Mouse (Mus musculus): Measurements from ENCODE around the gene Usp33. TPM values are rescaled to one million over a fixed set of nuclear protein-coding genes. Genes with fewer than 3 reads are reported as not detected.
A peak's percentile ranks its signal among the peaks of the same experiment; 100 is the strongest.

Usp33 gene
- polyA plus RNA-seq, 1 experiment from 2014 or later: 51.1 TPM

DNA sequence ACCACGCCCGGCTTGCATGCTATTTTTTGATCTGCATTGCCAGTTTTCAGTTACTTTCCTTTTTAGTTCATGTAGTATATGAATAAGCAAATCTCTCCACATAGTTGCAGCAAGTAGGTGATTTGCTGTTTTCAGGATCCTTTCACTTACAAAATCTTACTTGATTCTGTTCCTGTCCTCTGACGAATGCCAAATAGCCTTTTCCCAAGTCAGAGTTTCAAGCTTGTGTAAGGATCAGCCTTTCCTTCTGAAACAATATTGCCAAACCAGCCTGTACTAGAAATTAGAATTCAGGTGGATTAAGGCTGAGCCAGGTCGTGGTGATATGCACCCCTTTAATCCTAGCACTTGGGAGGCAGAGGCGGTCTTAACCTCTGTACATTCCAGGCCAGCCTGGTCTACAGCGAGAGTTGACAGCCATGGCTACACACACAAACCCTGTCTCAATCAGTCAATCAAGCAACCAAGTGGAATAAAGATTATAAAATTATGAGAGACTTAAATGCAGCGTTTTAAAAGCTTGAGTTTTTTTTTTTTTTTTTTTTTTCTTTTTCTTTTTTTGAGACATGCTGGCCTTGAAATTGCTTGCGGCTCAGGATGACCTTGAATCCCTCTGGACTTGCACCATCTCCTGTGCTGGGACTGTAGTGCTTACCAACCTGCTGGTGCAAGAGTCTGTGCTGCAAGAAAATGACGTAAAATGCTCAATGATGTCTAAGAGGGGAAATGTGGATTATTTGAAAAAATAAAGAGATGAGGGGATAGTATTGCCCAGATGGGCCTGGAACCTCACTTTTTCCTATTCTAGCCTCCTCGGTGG is 1.9 kb downstream of the Usp33 start:
- H3K27me3 ChIP-seq (replicated peaks): no peaks in the 10 kb centered on the region
- no peak overlapping the region for H3K9ac ChIP-seq
- peaks cover 24% of the 10 kb centered on the region for H3K4me1 ChIP-seq (replicated peaks)
- H3K27ac ChIP-seq: no peak overlapping the region
- H3K4me2 ChIP-seq (replicated peaks): no peak overlapping the region
- WGBS: 85% methylated on average over 10 of the region's 10 CpGs
- no peak overlapping the region for H3K4me3 ChIP-seq (replicated peaks)
- H3K36me3 ChIP-seq: no peaks in the 10 kb centered on the region
- no peaks in the 10 kb centered on the region for H3K9me3 ChIP-seq
- no peak for ATAC-seq

DNA sequence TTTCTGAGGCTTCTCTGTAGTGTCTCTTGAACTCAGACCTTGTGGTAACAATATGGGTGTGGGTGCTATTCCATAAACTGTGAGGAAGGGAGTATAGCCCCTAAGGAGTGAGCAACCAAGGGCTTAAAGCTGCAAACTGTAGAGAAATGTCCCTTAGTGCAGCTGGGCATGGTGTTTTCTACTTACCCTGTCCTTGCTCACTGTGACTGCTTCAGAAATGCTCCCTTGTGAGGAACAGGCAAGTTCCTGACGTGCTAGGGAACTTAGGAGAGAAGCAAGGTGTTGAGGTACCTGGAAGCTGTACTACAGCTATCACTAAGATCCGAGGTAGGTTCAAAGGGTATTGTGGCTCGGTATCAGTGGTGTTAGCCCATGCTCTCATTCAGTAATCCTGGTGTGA is 4.2 kb downstream of the Usp33 start:
- 50% methylated on average over 3 of the region's 3 CpGs for WGBS
- Histone ChIP-seq H3K4me1 (replicated peaks) (peaks cover 28% of the 10 kb centered on the region), H3K4me2 (replicated peaks) (peak overlapping the region; percentile 16), H3K27ac (peak overlapping the region; percentile 38; the same call in 1 of the 2 replicates), H3K9me3 (no peaks in the 10 kb centered on the region), H3K27me3 (replicated peaks) (no peaks in the 10 kb centered on the region), H3K36me3 (no peaks in the 10 kb centered on the region), H3K4me3 (replicated peaks) (no peak overlapping the region), H3K9ac (no peak overlapping the region)
- 0 out of 2 replicates have a peak, but pooled peaks have one; percentile 7 for ATAC-seq

DNA sequence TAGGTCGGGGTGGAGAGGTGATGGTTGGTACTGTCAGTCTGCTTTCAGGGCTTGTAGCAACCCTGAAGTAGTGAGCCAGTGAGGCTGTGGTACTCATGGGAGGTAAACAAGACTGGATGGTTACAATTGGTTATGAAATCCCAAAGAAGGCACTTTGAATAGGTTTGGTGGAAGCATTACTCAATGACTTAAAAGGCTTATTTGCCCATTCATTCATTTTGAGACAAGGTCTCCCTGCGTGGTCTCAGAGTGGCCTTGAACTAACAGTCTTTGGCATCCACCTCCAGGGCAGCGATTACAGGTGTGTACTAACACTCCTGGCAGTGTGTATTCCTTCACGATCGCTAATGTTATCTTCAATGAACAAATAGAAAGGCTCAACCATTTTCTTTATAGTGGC is 4.7 kb downstream of the Usp33 start:
- Histone ChIP-seq H3K4me3 (replicated peaks) (no peak overlapping the region), H3K9me3 (no peaks in the 10 kb centered on the region), H3K36me3 (no peaks in the 10 kb centered on the region), H3K4me2 (replicated peaks) (peak overlapping the region; percentile 16), H3K27ac (peak overlapping the region; percentile 38), H3K27me3 (replicated peaks) (no peaks in the 10 kb centered on the region), H3K4me1 (replicated peaks) (peaks cover 30% of the 10 kb centered on the region), H3K9ac (no peak overlapping the region)
- WGBS: 52% methylated on average over 5 of the region's 5 CpGs
- no peak for ATAC-seq

DNA sequence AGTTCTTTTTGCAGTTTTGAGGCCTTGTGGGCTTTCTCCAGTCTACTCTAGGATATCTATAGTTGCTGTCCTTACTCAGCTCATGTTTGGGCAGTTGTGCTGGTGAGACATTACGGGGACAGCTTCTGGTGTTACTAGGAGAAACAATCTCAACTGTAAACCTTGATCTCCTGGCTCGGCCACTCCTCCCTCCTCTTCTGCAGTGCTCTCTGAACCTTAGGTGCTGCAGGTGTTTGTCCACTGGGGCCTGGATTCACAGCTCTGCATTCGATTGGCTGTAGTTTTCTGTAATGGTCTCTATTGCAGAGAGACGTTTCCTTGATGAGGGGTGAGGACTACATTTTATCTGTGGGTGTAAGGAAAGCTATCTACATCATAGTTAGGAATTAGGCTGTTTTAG is 6.0 kb downstream of the Usp33 start:
- H3K9ac ChIP-seq: no peak overlapping the region
- WGBS: 51% methylated on average over 4 of the region's 4 CpGs
- no peak overlapping the region for H3K4me3 ChIP-seq (replicated peaks)
- H3K27me3 ChIP-seq (replicated peaks): no peaks in the 10 kb centered on the region
- peak; percentile 79 for ATAC-seq
- peaks cover 29% of the 10 kb centered on the region for H3K4me1 ChIP-seq (replicated peaks)
- peak overlapping the region; percentile 55 for H3K27ac ChIP-seq
- H3K36me3 ChIP-seq: no peaks in the 10 kb centered on the region
- no peaks in the 10 kb centered on the region for H3K9me3 ChIP-seq
- no peak overlapping the region for H3K4me2 ChIP-seq (replicated peaks)

DNA sequence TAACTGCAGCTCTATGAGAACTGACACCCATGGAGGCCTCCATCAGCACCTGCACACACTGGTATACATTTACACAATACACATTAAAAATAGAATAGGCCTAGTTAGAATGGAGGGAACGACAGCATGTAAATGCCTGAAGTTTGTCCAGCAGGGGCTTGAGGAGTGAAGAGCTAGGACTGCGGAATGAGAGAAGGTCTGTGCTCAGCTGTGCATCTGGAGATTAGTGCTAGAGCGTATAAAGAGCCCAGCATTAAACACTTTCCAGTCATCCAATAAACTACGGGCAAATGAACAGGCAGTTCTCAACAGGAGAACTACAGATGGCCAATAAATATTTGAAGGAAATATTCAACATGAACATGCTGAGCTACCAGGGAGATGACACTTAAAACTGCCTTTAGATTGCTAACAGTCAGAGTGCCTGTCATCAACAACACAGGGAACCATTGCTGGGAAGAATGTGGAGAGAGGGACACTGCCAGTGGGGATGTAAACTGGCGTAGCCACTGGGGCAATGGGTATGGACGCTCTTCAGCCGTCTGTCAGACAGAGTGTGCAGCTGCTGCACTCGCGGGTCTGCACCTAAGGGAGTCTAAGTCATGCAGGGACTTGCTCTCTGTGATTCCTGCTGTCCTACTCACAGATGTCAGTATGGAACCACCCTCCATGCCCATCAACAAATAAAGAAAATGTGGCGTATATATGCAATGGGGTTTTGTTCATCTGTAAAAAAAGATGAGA is 7.3 kb downstream of the Usp33 start:
- no peaks in the 10 kb centered on the region for H3K36me3 ChIP-seq
- 71% methylated on average over 10 of the region's 10 CpGs for WGBS
- H3K27ac ChIP-seq: peak overlapping the region; percentile 25; the same call in 1 of the 2 replicates
- H3K27me3 ChIP-seq (replicated peaks): no peaks in the 10 kb centered on the region
- ATAC-seq: no peak
- no peaks in the 10 kb centered on the region for H3K9me3 ChIP-seq
- peaks cover 28% of the 10 kb centered on the region for H3K4me1 ChIP-seq (replicated peaks)
- H3K4me2 ChIP-seq (replicated peaks): no peak overlapping the region
- no peak overlapping the region for H3K9ac ChIP-seq
- no peak overlapping the region for H3K4me3 ChIP-seq (replicated peaks)

DNA sequence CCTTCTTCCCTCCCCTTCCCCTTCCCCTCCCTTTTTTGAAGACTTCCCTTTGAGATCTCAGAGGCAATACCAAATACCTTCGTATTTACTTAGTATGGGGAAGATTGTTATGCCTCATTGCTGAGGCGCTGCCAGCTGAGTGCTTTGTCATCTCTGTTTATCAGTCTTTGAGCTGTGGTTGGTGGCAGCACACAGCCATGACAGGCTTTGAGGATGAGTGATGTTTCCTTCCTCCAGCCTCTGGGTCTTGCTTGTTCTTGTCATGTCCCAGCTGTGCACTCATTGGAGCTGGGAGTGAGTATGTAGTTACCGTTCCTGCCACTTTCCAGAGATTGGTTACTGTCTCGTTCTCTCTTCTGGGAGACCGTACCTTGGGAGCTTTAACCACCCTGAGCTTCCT is 9.1 kb downstream of the Usp33 start:
- Histone ChIP-seq H3K36me3 (peaks cover 6% of the 10 kb centered on the region; the same call in 1 of the 2 replicates), H3K4me2 (replicated peaks) (no peak overlapping the region), H3K27ac (no peak overlapping the region), H3K27me3 (replicated peaks) (no peaks in the 10 kb centered on the region), H3K9me3 (no peaks in the 10 kb centered on the region), H3K9ac (no peak overlapping the region), H3K4me1 (replicated peaks) (peaks cover 20% of the 10 kb centered on the region), H3K4me3 (replicated peaks) (no peak overlapping the region)
- 24% methylated on average over 5 of the region's 5 CpGs for WGBS
- ATAC-seq: no peak

DNA sequence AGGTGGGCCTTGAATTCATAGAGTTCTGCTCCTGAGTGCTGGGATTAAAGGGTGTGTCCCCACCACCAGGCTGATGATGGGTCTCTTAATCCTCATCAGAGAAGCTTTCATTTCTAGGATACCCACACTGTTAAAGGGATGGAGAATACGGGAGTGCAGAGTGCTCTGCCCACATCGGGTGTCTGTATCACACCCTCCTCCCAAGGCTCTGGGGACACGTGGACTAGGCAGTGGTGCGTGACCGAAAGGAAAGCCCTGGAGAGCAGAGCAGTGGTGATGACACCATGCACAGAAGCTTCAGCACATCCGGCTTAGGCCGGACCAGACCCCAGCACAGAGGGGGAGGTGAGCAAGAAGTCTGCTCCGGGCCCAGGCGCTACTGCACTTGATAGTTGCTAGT is 10.5 kb downstream of the Usp33 start:
- Histone ChIP-seq H3K27ac (no peak overlapping the region), H3K4me3 (replicated peaks) (no peak overlapping the region), H3K4me1 (replicated peaks) (peaks cover 10% of the 10 kb centered on the region), H3K9me3 (no peaks in the 10 kb centered on the region), H3K4me2 (replicated peaks) (no peak overlapping the region), H3K9ac (no peak overlapping the region), H3K36me3 (peaks cover 7% of the 10 kb centered on the region; the same call in 1 of the 2 replicates), H3K27me3 (replicated peaks) (no peaks in the 10 kb centered on the region)
- WGBS: 81% methylated on average over 9 of the region's 9 CpGs
- no peak for ATAC-seq

DNA sequence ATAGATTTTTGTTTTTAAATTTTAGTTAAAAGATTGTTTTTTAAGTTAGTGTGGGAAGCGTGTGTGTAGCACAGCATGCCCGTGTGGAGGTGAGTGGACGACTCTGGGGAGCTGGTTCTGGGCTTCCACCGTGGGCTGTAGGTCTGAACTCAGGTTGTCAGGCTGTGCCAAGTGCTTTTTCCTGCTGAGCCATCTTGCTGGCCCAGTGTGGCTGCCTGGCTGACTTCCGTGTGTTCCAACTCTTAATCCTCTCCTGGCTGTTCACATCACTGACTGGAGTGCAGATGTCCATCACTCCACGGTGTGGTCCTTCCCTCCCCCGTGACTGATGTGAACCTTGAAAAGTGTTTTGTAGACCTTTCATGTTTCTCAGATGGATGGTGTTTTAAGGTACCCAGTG is 12.9 kb downstream of the Usp33 start:
- Histone ChIP-seq H3K36me3 (peaks cover 12% of the 10 kb centered on the region; the same call in 1 of the 2 replicates), H3K9me3 (no peaks in the 10 kb centered on the region), H3K4me1 (replicated peaks) (peaks cover 4% of the 10 kb centered on the region; the same call in 1 of the 2 replicates), H3K4me3 (replicated peaks) (no peak overlapping the region), H3K27me3 (replicated peaks) (no peaks in the 10 kb centered on the region), H3K4me2 (replicated peaks) (no peak overlapping the region), H3K27ac (no peak overlapping the region), H3K9ac (no peak overlapping the region)
- WGBS: 87% methylated on average over 7 of the region's 7 CpGs
- no peak for ATAC-seq

DNA sequence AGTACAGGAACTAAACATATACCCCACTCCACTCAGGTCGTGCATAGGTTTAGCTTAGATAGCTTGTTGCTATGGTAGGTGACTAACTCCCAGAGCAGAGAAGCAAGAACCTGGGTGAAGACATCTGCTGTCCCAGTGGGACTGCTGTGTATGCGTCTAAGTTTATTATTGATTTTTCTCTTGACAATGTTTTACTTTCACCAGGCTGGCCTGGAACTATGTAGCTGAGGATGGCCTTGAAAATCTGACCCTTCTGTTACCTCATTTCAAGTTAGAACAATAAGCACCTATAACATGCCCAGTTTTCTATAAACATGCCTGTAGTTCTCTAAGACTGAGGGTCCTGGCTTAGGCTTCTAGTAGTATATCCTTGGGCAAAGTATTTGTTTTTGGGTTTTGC is 17.9 kb downstream of the Usp33 start:
- H3K9ac ChIP-seq: no peak overlapping the region
- H3K4me1 ChIP-seq (replicated peaks): no peaks in the 10 kb centered on the region
- WGBS: 82% methylated on average over 2 of the region's 2 CpGs
- ATAC-seq: no peak
- peaks cover 24% of the 10 kb centered on the region; the same call in 1 of the 2 replicates for H3K36me3 ChIP-seq
- no peak overlapping the region for H3K27ac ChIP-seq
- no peaks in the 10 kb centered on the region for H3K9me3 ChIP-seq
- no peaks in the 10 kb centered on the region for H3K27me3 ChIP-seq (replicated peaks)
- H3K4me2 ChIP-seq (replicated peaks): no peak overlapping the region
- no peak overlapping the region for H3K4me3 ChIP-seq (replicated peaks)

DNA sequence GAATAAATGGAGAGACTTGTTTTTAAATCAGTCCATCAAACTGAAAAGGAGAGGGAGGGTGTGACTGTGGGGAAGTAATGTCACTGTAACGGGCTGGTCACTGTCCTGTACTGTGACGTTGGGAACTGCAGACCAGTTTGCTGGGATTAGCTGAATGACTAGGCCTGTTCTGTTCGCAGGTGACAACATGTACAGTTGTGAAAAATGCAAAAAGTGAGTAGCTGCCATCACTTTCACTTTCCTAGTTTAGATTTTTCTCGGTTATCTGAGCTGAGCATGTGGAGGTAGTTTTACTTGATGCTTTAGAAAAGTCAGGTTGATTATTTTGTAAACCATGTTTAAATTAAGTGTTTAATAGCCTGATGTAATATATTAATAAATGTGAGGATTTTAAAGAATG is 29.8 kb downstream of the Usp33 start:
- no peak overlapping the region for H3K9ac ChIP-seq
- H3K4me3 ChIP-seq (replicated peaks): no peak overlapping the region
- H3K4me2 ChIP-seq (replicated peaks): no peak overlapping the region
- no peak for ATAC-seq
- no peaks in the 10 kb centered on the region for H3K27me3 ChIP-seq (replicated peaks)
- no peaks in the 10 kb centered on the region for H3K9me3 ChIP-seq
- H3K27ac ChIP-seq: no peak overlapping the region
- H3K4me1 ChIP-seq (replicated peaks): no peaks in the 10 kb centered on the region
- 81% methylated on average over 4 of the region's 4 CpGs for WGBS
- peaks cover 13% of the 10 kb centered on the region; the same call in 1 of the 2 replicates for H3K36me3 ChIP-seq

DNA sequence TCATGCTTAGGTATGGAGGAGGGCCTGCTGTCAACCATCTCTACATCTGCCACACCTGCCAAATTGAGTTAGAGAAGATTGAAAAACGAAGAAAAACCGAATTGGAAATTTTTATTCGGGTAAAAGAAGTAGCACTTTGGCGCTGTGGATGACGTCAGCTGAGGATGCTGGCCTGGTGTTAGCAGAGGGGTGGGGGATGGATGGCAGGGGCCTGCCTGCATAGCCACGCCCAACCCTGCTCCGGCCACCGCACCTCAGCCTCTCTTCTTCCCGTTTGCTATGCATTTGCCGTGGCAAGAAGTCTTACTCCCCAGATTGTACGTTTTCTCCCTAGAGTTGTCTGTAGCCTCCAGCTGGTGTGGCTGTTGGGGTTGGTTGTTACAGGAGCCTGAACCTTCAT is 37.8 kb downstream of the Usp33 start:
- 68% methylated on average over 11 of the region's 11 CpGs for WGBS
- Histone ChIP-seq H3K27me3 (replicated peaks) (no peaks in the 10 kb centered on the region), H3K4me2 (replicated peaks) (no peak overlapping the region), H3K36me3 (peaks cover 23% of the 10 kb centered on the region), H3K27ac (no peak overlapping the region), H3K9me3 (no peaks in the 10 kb centered on the region), H3K4me3 (replicated peaks) (no peak overlapping the region), H3K9ac (no peak overlapping the region), H3K4me1 (replicated peaks) (no peaks in the 10 kb centered on the region)
- ATAC-seq: no peak

DNA sequence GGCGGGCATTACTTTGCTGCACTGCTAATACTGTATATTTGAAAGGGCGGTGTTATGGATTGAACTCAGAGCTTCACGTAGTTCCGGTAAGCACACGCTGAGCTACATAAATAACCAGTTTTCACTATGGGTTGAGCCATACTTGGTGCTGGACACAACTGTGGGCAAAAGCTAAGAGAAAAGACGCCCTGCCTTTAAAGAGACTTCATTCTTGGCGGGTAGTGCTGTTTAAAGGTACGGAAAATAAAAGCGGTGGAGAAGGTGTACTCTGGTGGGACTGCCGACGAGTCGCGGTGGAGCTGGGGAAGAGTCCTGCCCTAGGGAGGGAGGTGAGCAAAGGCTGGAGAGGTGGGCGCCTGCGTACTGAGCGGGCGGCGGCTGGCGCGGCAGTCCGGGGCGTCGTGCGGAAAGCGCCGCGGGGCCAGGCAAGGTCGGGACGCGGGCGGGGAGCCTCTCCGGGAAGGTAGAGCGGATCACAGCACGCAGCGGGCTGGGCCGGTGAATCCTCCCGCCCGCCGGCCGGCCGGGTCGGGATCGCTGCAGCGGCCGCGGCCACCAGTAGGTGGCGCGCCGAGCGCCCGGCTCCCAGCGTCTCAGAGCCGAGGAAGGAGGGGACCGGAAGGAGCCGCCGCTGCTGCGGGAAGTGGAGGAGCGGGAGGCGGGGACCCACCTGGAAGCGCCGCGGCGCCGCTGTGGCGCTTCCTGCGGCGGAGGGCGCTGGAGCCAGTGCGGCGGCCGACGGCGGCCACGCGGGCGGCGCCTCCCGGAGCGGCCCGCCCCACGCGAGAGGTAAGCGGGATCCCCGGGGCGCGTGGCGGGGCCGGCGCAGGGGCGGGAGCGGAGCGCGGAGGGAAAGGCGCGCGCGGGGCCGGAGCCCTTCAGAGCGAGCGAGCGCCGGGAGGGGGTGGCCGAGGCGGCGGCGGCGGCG is 49.3 kb downstream of the Usp33 start, which contains the start of gene Zzz3:
Gene Zzz3, plus strand, starts transcription at position 124 of the 928 bp plus-strand sequence.
- Histone ChIP-seq H3K36me3 (0 out of 2 replicates have a peak, but pooled peaks cover 2% of the 10 kb centered on the region), H3K9me3 (no peaks in the 10 kb centered on the region), H3K4me3 (replicated peaks) (peak within 1 kb of the TSS; percentile 89), H3K27me3 (replicated peaks) (no peaks in the 10 kb centered on the region), H3K4me2 (replicated peaks) (peak within 1 kb of the TSS; percentile 58), H3K27ac (peak within 1 kb of the TSS; percentile 99), H3K4me1 (replicated peaks) (peaks cover 15% of the 10 kb centered on the region), H3K9ac (peak within 1 kb of the TSS; percentile 86)
- WGBS: under 1% methylated on average over 93 of the region's 108 CpGs
- ATAC-seq: peak; percentile 93

All from intestine, embryonic 15.5 days (tissue).